Mouse (Mus musculus) heart, embryonic 11.5 days (tissue): Measurements from ENCODE around the gene Capzb. TPM values are rescaled to one million over a fixed set of nuclear protein-coding genes. Genes with fewer than 3 reads are reported as not detected.

Experiments used
- ATAC-seq: fragments of 200-750 bp; cut with Nextera tagmentation; replicated peaks from 2 replicates; pipeline ENCODE4 v1.8.0; 2017; ENCODE audit warnings: moderate library complexity; ENCODE audit not compliant: insufficient number of reproducible peaks, low FRiP score, low TSS enrichment
- H3K27ac ChIP-seq: fragments of 300-500 bp; sonication (generic); 2 replicates; pipeline ENCODE4 v1.5.1; 2014; ENCODE audit warnings: mild to moderate bottlenecking, low read depth, low read length
- H3K27me3 ChIP-seq: fragments of 300-500 bp; sonication (generic); 2 replicates; pipeline ENCODE4 v1.6.1; 2014; ENCODE audit warnings: mild to moderate bottlenecking, low read length, mixed read lengths; ENCODE audit not compliant: control insufficient read depth, insufficient read depth
- H3K36me3 ChIP-seq: fragments of 300-500 bp; sonication (generic); 2 replicates; pipeline ENCODE4 v1.6.1; 2014; ENCODE audit warnings: mild to moderate bottlenecking, low read length, moderate library complexity, mixed read lengths; ENCODE audit not compliant: control insufficient read depth, insufficient read depth
- H3K4me1 ChIP-seq: fragments of 300-500 bp; sonication (generic); 2 replicates; pipeline ENCODE4 v1.6.1; 2014; ENCODE audit warnings: low read length; ENCODE audit not compliant: control insufficient read depth, insufficient read depth
- H3K4me2 ChIP-seq: fragments of 300-500 bp; sonication (generic); 2 replicates; pipeline ENCODE4 v1.6.1; 2014; ENCODE audit warnings: mild to moderate bottlenecking, moderate library complexity
- H3K4me3 ChIP-seq: fragments of 300-500 bp; sonication (generic); 2 replicates; pipeline ENCODE4 v1.5.1; 2014; ENCODE audit warnings: low read depth, low read length
- H3K9ac ChIP-seq: fragments of 300-500 bp; sonication (generic); 2 replicates; pipeline ENCODE4 v1.6.1; 2014; ENCODE audit warnings: mild to moderate bottlenecking, low read depth, low read length, moderate library complexity
- H3K9me3 ChIP-seq: fragments of 300-500 bp; sonication (generic); replicated peaks from 2 replicates; pipeline ENCODE4 v1.6.1; 2016; ENCODE audit warnings: low read length; ENCODE audit not compliant: control insufficient read depth
- WGBS: fragments of 180-500 bp; shearing (Covaris S2); extraction: QIAGEN DNeasy Blood & Tissue Kit; methylation state at CpG from one replicate; pipeline ENCODE4 v1.1.7; 2014; ENCODE audit not compliant: insufficient replicate concordance; 5-methylcytosine and 5-hydroxymethylcytosine counted together
- polyA plus RNA-seq: library from polyadenylated mRNA; unstranded; fragments of >200 nt; fragmentation: Nextera tagmentation; extraction: Ambion mirVana; gene quantifications from 2 replicates; pipeline ENCODE4 v1.2.1, GENCODE M21; 2014

The Capzb gene
- polyA plus RNA-seq, 1 experiment from 2014 or later = 319 TPM

GRCm38 (mm10) chr4:139232479-139233145 is 39.9 kb downstream of the Capzb start:
- Histone ChIP-seq H3K36me3 (no peaks in the 10 kb centered on the region; the same call in 1 of the 2 replicates), H3K9me3 (no peaks in the 10 kb centered on the region), H3K4me2 (no peak overlapping the region), H3K9ac (no peak overlapping the region), H3K27ac (peak overlapping the region; percentile 52), H3K4me3 (no peak overlapping the region), H3K4me1 (peaks cover 59% of the 10 kb centered on the region), H3K27me3 (no peaks in the 10 kb centered on the region)
- no peak for ATAC-seq
- 55% methylated on average over 6 of the region's 6 CpGs for WGBS

GRCm38 (mm10) chr4:139233146-139233495 is 40.4 kb downstream of the Capzb start:
- H3K36me3 ChIP-seq = no peaks in the 10 kb centered on the region; the same call in 1 of the 2 replicates
- whole genome bisulfite sequencing = 76% methylated on average over 7 of the region's 7 CpGs
- peak overlapping the region; percentile 52 for H3K27ac ChIP-seq
- H3K9ac ChIP-seq = no peak overlapping the region
- no peak overlapping the region for H3K4me2 ChIP-seq
- no peak for ATAC-seq
- no peaks in the 10 kb centered on the region for H3K9me3 ChIP-seq
- peaks cover 59% of the 10 kb centered on the region for H3K4me1 ChIP-seq
- H3K4me3 ChIP-seq = no peak overlapping the region
- H3K27me3 ChIP-seq = no peaks in the 10 kb centered on the region

- no peak overlapping the region for H3K4me3 ChIP-seq
- H3K36me3 ChIP-seq = no peaks in the 10 kb centered on the region; the same call in 1 of the 2 replicates
- peaks cover 57% of the 10 kb centered on the region for H3K4me1 ChIP-seq
- no peak overlapping the region for H3K4me2 ChIP-seq
- no peaks in the 10 kb centered on the region for H3K27me3 ChIP-seq
- no peak overlapping the region for H3K9ac ChIP-seq
- 36% methylated on average over 4 of the region's 4 CpGs for WGBS
- peak overlapping the region; percentile 52; the same call in 1 of the 2 replicates for H3K27ac ChIP-seq
- H3K9me3 ChIP-seq = no peaks in the 10 kb centered on the region
- ATAC-seq = no peak
Observed at GRCm38 (mm10) chr4:139233755-139234254, 41.1 kb downstream of the Capzb start.

GRCm38 (mm10) chr4:139234261-139234660 is 41.6 kb downstream of the Capzb start:
- no peak for ATAC-seq
- Histone ChIP-seq H3K4me2 (no peak overlapping the region), H3K4me3 (no peak overlapping the region), H3K36me3 (no peaks in the 10 kb centered on the region; the same call in 1 of the 2 replicates), H3K4me1 (peaks cover 57% of the 10 kb centered on the region), H3K27ac (no peak overlapping the region), H3K9me3 (no peaks in the 10 kb centered on the region), H3K9ac (no peak overlapping the region), H3K27me3 (no peaks in the 10 kb centered on the region)
- WGBS = 89% methylated on average over 4 of the region's 4 CpGs

GRCm38 (mm10) chr4:139235556-139235955 is 42.9 kb downstream of the Capzb start:
- WGBS = 89% methylated on average over 7 of the region's 7 CpGs
- H3K27me3 ChIP-seq = no peaks in the 10 kb centered on the region
- no peaks in the 10 kb centered on the region for H3K9me3 ChIP-seq
- no peak overlapping the region for H3K27ac ChIP-seq
- no peaks in the 10 kb centered on the region; the same call in none of the 2 replicates for H3K36me3 ChIP-seq
- no peak overlapping the region for H3K4me2 ChIP-seq
- peaks cover 49% of the 10 kb centered on the region for H3K4me1 ChIP-seq
- H3K4me3 ChIP-seq = no peak overlapping the region
- no peak overlapping the region for H3K9ac ChIP-seq
- ATAC-seq = no peak

- H3K9me3 ChIP-seq = no peaks in the 10 kb centered on the region
- no peak for ATAC-seq
- H3K36me3 ChIP-seq = no peaks in the 10 kb centered on the region; the same call in none of the 2 replicates
- no peak overlapping the region for H3K4me2 ChIP-seq
- no peak overlapping the region for H3K27ac ChIP-seq
- WGBS = 82% methylated on average over 16 of the region's 16 CpGs
- H3K27me3 ChIP-seq = no peaks in the 10 kb centered on the region
- peaks cover 38% of the 10 kb centered on the region for H3K4me1 ChIP-seq
- H3K4me3 ChIP-seq = no peak overlapping the region
- H3K9ac ChIP-seq = no peak overlapping the region
Observed at GRCm38 (mm10) chr4:139238612-139239011, 45.9 kb downstream of the Capzb start.

GRCm38 (mm10) chr4:139240334-139240733 is 47.6 kb downstream of the Capzb start:
- Histone ChIP-seq H3K4me3 (no peak overlapping the region), H3K27ac (no peak overlapping the region), H3K27me3 (no peaks in the 10 kb centered on the region), H3K9ac (no peak overlapping the region), H3K4me2 (no peak overlapping the region), H3K36me3 (no peaks in the 10 kb centered on the region; the same call in none of the 2 replicates), H3K4me1 (peaks cover 32% of the 10 kb centered on the region), H3K9me3 (no peaks in the 10 kb centered on the region)
- ATAC-seq = no peak
- WGBS = 79% methylated on average over 6 of the region's 6 CpGs

GRCm38 (mm10) chr4:139241678-139242606 is 49.2 kb downstream of the Capzb start:
- peaks cover 45% of the 10 kb centered on the region for H3K4me1 ChIP-seq
- peak overlapping the region; percentile 75 for H3K27ac ChIP-seq
- 0 out of 2 replicates have a peak overlapping the region, but pooled peaks have one; percentile 30 for H3K9ac ChIP-seq
- no peaks in the 10 kb centered on the region for H3K9me3 ChIP-seq
- H3K27me3 ChIP-seq = no peaks in the 10 kb centered on the region
- WGBS = 74% methylated on average over 22 of the region's 22 CpGs
- no peak overlapping the region for H3K4me3 ChIP-seq
- H3K36me3 ChIP-seq = no peaks in the 10 kb centered on the region; the same call in none of the 2 replicates
- no peak for ATAC-seq
- H3K4me2 ChIP-seq = peak overlapping the region; percentile 12; the same call in 1 of the 2 replicates
